Mouse (Mus musculus) embryo, embryonic 11 days (tissue): Measurements from ENCODE around the gene Myo15b.
A peak's percentile ranks its signal among the peaks of the same experiment; 100 is the strongest.
"Not testable (repeated sequence)": the region's sequence is repeated elsewhere in the genome, so short reads cannot be mapped to it uniquely, and the experiment has no call there.

ENCODE experiments used
- DNase-seq: peaks from one replicate; pipeline ENCODE4 v3.0.0-alpha.2; 2015

Gene Myo15b

GRCm38 (mm10) chr11:115832064-115832463 lies 26.1 kb upstream of the Myo15b start:
- DNase-seq, result no peak

DNA sequence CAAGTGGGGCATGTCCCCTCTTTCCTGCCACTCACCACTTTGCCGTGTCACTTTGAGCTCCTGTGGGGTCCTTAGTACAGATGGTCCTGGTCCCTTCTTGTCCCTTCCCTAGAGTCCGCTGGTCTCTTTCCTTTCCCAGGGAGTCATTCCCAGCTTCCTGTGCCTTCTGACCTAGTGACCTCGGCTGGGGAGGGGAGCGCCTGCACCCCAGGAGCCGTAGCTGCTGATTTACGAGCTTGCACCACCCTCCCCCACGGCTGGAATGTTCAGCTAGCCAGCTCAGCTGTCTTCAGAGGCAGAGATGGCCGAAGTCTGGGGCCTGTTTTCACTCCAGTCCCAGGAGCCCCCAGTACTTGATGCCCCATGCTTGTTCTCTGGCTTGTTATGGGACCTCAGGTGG lies 25.7 kb upstream of the Myo15b start:
- peak; percentile 83 for DNase-seq

DNA sequence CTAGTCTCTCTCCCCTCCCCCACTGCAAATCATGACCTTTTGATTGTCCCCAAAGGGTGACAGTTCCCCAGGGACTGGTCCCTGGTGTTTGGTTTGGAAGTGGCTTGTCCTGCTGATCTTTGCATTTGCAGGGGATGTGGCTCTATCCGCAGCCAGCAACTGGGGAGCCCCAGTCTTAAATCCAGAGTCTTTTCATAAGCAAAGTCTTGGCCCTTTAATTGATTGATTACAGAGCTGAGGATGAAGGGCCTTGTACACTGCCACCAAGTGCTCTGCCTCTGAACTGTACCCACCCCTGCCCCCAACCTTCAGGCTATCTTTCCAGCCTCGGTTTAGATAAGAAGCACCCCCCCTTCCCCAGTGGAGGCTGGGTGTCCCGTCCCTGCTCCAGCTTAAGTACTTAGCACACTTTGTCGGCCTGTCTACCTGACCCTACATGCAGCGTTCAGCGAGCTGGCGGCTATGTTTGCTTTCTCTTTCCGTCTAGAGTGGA lies 25.1 kb upstream of the Myo15b start:
- peak; percentile 55 for DNase-seq

DNA sequence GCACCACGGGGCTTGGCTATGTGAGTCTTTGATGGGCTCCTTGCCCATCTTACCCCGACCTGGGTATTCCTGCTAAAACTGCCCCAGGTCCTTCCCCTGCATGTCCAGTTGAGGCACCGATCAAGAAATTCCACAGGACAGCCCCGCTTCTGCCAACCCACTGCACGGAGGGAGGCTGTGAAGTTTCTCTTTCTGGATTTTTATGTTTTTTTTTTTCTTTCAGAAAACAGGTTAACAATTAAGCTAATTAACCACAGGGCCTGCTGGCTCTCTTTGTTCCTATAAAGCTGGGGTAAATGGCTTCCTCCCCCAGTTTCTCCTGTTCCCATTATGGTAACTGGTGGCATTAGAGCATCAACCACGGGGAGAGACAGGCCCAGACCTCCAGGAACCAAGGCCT lies 24.2 kb upstream of the Myo15b start:
- no peak for DNase-seq

DNA sequence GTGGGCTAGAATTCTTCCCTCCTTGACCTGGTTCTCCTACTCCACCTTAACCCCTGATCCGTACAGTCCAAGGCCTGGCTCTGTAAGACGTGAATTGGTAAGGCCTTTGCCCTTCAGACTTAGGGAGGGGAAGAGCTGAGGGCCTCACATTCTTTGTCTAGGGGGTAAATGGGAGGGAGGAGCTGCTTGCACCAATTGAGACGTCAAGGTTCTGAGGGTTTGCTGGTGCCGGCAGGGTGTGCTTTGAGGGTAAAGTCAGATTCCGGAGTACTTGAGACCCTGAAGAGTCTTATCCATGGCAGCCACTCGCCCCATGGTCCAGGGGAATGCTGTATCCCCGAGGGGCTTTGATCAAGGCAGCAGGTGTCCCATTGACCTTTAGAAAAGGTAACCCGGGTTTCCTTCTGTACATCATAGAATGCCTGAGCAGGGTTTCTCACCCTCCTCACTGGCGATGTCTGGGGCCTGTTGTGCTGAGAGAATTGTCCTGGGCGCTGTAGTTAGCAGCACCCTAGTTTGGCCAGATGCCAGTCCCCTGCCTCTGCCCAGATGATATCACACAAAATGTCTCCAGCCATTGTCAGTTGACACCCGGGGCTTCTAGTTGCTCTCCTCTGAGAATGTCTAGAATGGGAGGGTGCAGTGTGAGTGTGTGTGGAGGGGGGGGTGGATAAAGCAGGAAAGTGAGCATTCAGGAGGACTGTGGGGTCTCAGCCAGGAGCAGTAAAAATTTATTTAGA lies 21.4 kb upstream of the Myo15b start:
- DNase-seq, result no peak

GRCm38 (mm10) chr11:115837606-115838345 lies 20.4 kb upstream of the Myo15b start:
- DNase-seq, result no peak

DNA sequence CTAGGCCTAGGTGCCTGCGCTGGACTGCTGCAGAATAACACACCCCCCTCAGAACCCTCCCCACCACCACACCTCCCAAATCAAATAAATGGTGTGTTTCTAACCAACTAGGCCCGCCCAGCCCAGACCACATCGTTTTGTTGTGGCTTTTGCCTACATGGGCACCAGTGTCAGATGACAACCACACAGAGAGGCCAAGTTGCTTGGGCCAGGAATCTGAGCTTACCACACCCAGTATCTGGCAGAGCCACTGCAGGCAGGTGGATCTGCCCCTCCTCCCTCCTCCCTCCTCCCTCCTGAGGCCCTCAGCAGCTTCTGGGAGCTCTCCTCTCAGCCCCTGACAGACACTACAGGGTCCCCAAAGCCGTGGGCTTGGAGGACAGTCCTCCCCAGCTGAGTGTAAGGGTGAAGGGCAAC lies 19.3 kb upstream of the Myo15b start:
- DNase-seq, result no peak

- DNase-seq, result no peak
Observed at GRCm38 (mm10) chr11:115839732-115840131, 18.5 kb upstream of the Myo15b start.

DNA sequence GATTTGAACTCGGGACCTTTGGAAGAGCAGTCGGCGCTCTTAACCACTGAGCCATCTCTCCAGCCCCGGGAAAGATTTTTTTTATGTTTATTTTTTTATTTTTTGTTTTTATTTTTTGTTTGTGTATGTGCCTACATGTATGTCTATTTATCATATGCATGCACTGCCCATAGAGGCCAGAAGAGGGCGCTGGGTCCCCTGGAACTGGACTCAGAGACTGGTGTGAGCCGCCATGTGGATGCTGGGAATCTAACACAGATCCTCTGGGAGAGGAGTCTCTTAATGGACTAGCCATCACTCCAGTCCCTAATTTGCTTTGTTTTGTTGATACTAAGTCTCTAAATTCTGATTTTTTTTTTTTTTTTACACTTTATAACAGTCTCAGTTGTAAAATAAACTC lies 17.2 kb upstream of the Myo15b start:
- no peak for DNase-seq

- DNase-seq, result peak; percentile 57
Observed at GRCm38 (mm10) chr11:115841961-115842550, 16.1 kb upstream of the Myo15b start.

DNA sequence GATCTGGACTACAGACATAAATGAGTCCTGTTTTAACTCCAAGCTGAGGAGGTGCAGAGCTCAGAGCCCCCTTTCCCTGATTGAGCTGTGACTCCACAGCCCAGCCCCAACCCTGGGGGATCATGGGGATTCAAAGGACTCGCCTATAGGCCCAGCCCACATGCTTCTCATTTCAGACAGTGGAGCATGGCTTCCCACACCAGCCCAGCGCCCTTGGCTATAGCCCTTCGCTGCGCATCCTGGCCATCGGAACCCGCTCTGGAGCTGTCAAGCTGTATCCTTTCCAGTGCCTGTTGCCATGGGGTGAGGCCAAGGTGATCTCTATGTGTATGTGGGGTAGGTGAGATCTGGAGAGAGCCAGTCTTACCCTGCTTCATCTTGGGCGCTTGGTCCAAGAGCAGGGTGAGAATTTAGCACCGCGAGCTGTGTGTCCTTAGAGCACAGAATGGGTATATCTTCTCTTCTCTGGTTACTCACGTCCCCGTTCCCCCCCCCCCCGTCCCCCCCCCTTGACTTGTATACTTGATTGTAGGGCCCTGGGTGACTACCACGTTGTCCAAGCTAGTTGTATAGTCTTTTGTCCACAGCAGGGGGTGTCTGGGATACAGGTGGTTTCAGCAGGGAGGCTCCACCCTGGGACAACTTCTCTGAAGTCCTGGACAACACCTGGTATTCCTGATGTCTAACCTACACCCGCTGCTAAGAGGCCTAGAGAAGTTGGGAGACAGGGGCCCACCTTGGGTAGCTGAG lies 14.9 kb upstream of the Myo15b start:
- no peak for DNase-seq

DNA sequence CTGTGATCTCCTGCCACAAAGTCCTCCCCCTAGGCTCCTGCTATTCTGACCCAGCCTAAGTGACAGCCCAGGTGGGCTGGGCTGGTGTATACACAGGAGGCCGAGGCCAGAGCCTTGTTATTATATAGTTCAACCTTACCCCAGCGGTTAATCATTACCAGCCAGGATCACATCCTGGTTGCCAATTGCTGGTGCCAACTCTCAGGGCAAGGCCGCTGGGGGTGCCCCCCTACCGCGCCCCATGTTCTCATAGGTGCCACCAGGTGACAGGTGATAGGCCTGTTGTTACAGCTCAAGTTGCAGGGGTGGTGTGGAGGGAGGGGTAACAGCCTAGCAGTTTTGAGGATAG lies 14.3 kb upstream of the Myo15b start:
- DNase-seq, result no peak

DNA sequence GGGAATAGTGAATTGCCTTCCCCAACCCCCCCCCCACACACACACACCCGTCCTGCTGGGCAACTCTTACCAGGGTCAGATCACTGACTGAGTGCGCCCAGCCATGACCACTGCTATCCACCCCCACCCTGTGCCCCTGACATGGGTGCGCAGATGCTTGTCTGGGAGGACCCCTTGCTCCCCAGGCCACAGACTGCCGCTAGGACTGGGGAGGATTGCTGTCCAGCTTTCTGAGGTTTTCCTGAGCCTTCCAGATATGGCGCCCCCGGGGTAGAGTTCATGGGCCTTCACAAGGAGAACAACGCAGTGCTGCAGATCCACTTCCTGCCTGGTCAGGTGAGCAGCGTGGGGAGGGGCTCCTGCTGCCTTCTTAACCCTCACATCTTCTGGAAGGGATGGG lies 14.0 kb upstream of the Myo15b start:
- no peak for DNase-seq

GRCm38 (mm10) chr11:115845819-115846218 lies 12.4 kb upstream of the Myo15b start:
- no peak for DNase-seq

DNA sequence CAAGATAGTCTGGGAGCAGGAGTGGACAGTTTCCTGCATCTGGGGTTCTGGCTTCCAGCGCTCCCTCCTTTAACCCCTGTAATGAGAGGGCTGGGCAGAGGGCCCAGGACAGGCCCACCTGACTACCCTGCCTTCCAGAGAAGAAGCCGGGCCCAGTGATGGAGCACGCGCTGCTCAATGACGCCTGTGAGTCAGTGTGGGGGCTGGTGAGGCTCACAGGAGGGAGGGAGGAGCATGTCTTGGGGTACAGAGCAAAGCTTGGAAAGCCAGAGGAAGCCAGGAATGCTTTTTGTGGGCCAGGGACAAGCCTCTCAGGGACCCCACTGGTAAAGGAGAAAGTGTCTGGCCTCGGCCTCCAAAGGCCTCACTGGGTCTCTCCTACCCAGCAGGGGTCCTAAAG lies 3.5 kb upstream of the Myo15b start:
- DNase-seq, result no peak

- DNase-seq, result not testable (repeated sequence)
Observed at GRCm38 (mm10) chr11:115857146-115857545, 1.1 kb upstream of the Myo15b start.

DNA sequence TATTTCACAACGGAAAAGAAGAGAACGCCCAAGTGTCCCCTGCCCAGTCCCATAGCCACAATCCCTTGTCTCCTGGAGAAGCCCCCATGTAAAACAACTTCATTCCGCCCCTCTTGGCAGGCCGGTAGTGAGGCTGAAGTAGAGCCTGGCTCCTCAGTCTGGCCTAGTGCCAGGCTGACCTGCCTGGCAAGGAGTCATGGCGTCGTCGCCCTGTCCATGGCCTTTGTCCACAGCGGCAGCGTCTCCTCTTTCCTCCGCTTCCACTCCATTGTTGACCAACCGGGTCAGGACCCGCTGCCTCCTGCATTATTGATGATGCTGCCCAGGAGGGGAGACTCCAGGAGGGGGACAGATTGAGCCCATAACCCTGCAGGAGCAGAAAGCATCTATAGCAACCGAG lies 270 bp upstream of the Myo15b start:
- no peak for DNase-seq

- peak; percentile 93 for DNase-seq
Observed at GRCm38 (mm10) chr11:115859143-115859945, 1.1 kb downstream of the Myo15b start.

DNA sequence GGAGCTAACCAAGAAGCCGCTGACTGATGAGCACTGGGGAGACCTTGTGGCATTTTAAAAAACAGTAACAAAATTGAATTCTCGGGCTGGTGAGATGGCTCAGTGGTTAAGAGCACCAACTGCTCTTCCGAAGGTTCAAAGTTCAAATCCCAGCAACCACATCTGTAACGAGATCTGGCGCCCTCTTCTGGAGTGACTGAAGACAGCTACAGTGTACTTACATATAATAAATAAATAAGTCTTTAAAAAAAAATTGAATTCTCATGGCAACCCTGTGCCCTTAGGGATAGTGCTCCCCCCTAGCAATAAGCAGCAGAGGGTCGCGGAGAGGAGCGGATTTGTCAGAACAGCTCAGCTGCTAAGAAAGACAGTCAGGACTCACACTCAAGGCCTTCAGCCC lies 5.7 kb downstream of the Myo15b start:
- DNase-seq, result no peak

- no peak for DNase-seq
Observed at GRCm38 (mm10) chr11:115869393-115869792, 11.2 kb downstream of the Myo15b start.

DNA sequence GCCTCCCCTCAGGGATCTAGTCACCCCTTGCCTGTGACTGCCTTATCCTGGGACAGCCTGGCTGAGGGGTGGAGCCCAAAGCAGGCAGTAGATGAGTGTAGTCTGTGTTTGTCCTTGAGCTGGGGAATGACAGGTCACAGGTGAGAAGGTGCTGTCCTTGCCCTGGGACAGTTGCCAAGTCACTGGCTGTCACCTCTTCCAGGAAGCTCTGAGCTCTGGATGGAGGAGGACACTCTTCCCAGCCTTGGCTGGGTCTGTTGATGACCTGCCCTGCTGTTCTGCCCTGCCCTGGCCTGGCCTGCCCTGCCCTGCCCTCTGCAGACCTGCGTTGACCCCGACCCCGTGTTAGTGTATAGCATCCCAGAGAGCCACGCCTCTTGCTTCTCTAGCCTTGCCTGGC lies 14.2 kb downstream of the Myo15b start:
- no peak for DNase-seq

DNA sequence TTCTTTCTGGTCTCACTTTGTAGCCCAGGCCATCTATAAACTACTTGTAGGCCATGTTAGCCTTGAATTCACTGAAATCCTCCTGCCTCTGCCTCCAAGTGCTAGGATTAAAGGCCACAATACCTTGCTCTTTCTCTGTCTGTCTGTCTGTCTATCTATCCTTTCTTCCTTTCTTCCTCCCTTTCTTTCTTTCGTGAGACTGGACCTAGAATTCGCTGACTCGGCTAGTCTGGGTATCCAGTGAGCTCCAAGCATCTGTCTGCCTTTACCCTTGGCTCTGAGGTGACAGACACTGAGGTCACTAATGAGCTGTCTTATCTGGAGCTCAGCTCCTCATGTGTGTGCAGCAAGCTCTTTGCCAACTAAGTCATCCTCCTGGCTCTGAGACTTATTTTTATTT lies 17.7 kb downstream of the Myo15b start:
- DNase-seq, result no peak
